Mouse (Mus musculus): ENCODE measurements around the gene Pde4c. TPM values are rescaled to one million over a fixed set of nuclear protein-coding genes. Genes with fewer than 3 reads are reported as not detected.
A peak's percentile ranks its signal among the peaks of the same experiment; 100 is the strongest.

The Pde4c gene
- polyA plus RNA-seq, 1 experiment = 0.10 TPM

- Histone ChIP-seq H3K79me2 (ENCODE audit: control insufficient read depth, insufficient read depth) (no peaks in the 10 kb centered on the region), H3K36me3 (ENCODE audit: control insufficient read depth, insufficient read depth) (no peaks in the 10 kb centered on the region), H3ac (ENCODE audit: control insufficient read depth, insufficient read length) (peak within 1 kb of the TSS; percentile 79), H3K4me2 (ENCODE audit: low read depth) (peak within 1 kb of the TSS; percentile 81), H3K4me3 (peak within 1 kb of the TSS; percentile 41), H3K27me3 (ENCODE audit: control insufficient read depth, insufficient read depth, insufficient read length) (no peaks in the 10 kb centered on the region)
- TF ChIP-seq SRF (IDR thresholded peaks at IDR 0.05; ENCODE audit: control insufficient read depth, insufficient read length, low read depth) (peak; percentile 41), CEBPB (IDR thresholded peaks at IDR 0.05; ENCODE audit: insufficient read depth, poor library complexity, severe bottlenecking) (no peak), POLR2AphosphoS2 (IDR thresholded peaks at IDR 0.05; ENCODE audit: insufficient read length, low read depth) (peak; percentile 56), USF1 (IDR thresholded peaks at IDR 0.05; ENCODE audit: low read depth) (peak; percentile 55), MAX (IDR thresholded peaks at IDR 0.05; ENCODE audit: low read depth) (no peak), REST (IDR thresholded peaks at IDR 0.05; ENCODE audit: insufficient read depth, insufficient read length) (peak; percentile 19), TCF12 (IDR thresholded peaks at IDR 0.05; ENCODE audit: insufficient read depth, poor library complexity, severe bottlenecking) (no peak), POLR2A (IDR thresholded peaks at IDR 0.05; ENCODE audit: insufficient read length, low read depth) (peak; percentile 92), MYOG (IDR thresholded peaks at IDR 0.05; ENCODE audit: control insufficient read depth in 1 of 3, insufficient read depth in 1 of 3, insufficient read length in 2 of 3, low read depth in 2 of 3) (peak in 1 of 3 experiments; percentile 26), MYOD1 (IDR thresholded peaks at IDR 0.05; ENCODE audit: control insufficient read depth in 1 of 3, insufficient read length in 2 of 3, low read depth in 2 of 3) (no peak), TCF3 (IDR thresholded peaks at IDR 0.05; ENCODE audit: insufficient read length, low read depth) (no peak), E2F4 (IDR thresholded peaks at IDR 0.05; ENCODE audit: insufficient read depth) (no peak)
Observed at GRCm38 (mm10) chr8:70760775-70761406, 37.4 kb downstream of the Pde4c start, which contains the start of gene Mpv17l2. Mpv17l2 (minus strand) TSS chr8:70760946.

- Histone ChIP-seq H3K79me2 (ENCODE audit: control insufficient read depth, insufficient read depth) (no peaks in the 10 kb centered on the region), H3K4me2 (ENCODE audit: low read depth) (no peak overlapping the region), H3K4me3 (no peak overlapping the region), H3K36me3 (ENCODE audit: control insufficient read depth, insufficient read depth) (no peaks in the 10 kb centered on the region), H3K27me3 (ENCODE audit: control insufficient read depth, insufficient read depth, insufficient read length) (no peaks in the 10 kb centered on the region), H3ac (ENCODE audit: control insufficient read depth, insufficient read length) (no peak overlapping the region)
- TF ChIP-seq POLR2AphosphoS2 (IDR thresholded peaks at IDR 0.05; ENCODE audit: insufficient read length, low read depth) (peak; percentile 27), MYOG (IDR thresholded peaks at IDR 0.05; ENCODE audit: control insufficient read depth in 1 of 3, insufficient read depth in 1 of 3, insufficient read length in 2 of 3, low read depth in 2 of 3) (no peak)
Observed at GRCm38 (mm10) chr8:70762118-70762517, 38.6 kb downstream of the Pde4c start.

GRCm38 (mm10) chr8:70763354-70763753 lies 39.8 kb downstream of the Pde4c start:
- Histone ChIP-seq H3K27me3 (ENCODE audit: control insufficient read depth, insufficient read depth, insufficient read length) (no peaks in the 10 kb centered on the region), H3K4me2 (ENCODE audit: low read depth) (no peak overlapping the region), H3K79me2 (ENCODE audit: control insufficient read depth, insufficient read depth) (no peaks in the 10 kb centered on the region), H3ac (ENCODE audit: control insufficient read depth, insufficient read length) (no peak overlapping the region), H3K4me3 (no peak overlapping the region), H3K36me3 (ENCODE audit: control insufficient read depth, insufficient read depth) (no peaks in the 10 kb centered on the region)
- no peak for TF ChIP-seq REST (IDR thresholded peaks at IDR 0.05; ENCODE audit: insufficient read depth, insufficient read length)
- no peak for TF ChIP-seq MAX (IDR thresholded peaks at IDR 0.05; ENCODE audit: low read depth)
- no peak for TF ChIP-seq SRF (IDR thresholded peaks at IDR 0.05; ENCODE audit: control insufficient read depth, insufficient read length, low read depth)
- no peak for TF ChIP-seq POLR2A (IDR thresholded peaks at IDR 0.05; ENCODE audit: insufficient read length, low read depth)

GRCm38 (mm10) chr8:70764026-70764425 lies 40.5 kb downstream of the Pde4c start:
- Histone ChIP-seq H3K36me3 (ENCODE audit: control insufficient read depth, insufficient read depth) (peaks cover 3% of the 10 kb centered on the region), H3K4me2 (ENCODE audit: low read depth) (no peak overlapping the region), H3K4me3 (no peak overlapping the region), H3ac (ENCODE audit: control insufficient read depth, insufficient read length) (no peak overlapping the region), H3K79me2 (ENCODE audit: control insufficient read depth, insufficient read depth) (no peaks in the 10 kb centered on the region), H3K27me3 (ENCODE audit: control insufficient read depth, insufficient read depth, insufficient read length) (no peaks in the 10 kb centered on the region)
- TF ChIP-seq CEBPB (IDR thresholded peaks at IDR 0.05; ENCODE audit: insufficient read depth, poor library complexity, severe bottlenecking) (no peak), MYOD1 (IDR thresholded peaks at IDR 0.05; ENCODE audit: control insufficient read depth in 1 of 3, insufficient read length in 2 of 3, low read depth in 2 of 3) (no peak), TCF3 (IDR thresholded peaks at IDR 0.05; ENCODE audit: insufficient read length, low read depth) (no peak)

- TF ChIP-seq MYOD1 (IDR thresholded peaks at IDR 0.05; ENCODE audit: control insufficient read depth in 1 of 3, insufficient read length in 2 of 3, low read depth in 2 of 3) (no peak), CEBPB (IDR thresholded peaks at IDR 0.05; ENCODE audit: insufficient read depth, poor library complexity, severe bottlenecking) (no peak), SRF (IDR thresholded peaks at IDR 0.05; ENCODE audit: control insufficient read depth, insufficient read length, low read depth) (no peak), MYOG (IDR thresholded peaks at IDR 0.05; ENCODE audit: control insufficient read depth in 1 of 3, insufficient read depth in 1 of 3, insufficient read length in 2 of 3, low read depth in 2 of 3) (no peak), POLR2A (IDR thresholded peaks at IDR 0.05; ENCODE audit: insufficient read length, low read depth) (no peak), E2F4 (IDR thresholded peaks at IDR 0.05; ENCODE audit: insufficient read depth) (no peak), POLR2AphosphoS2 (IDR thresholded peaks at IDR 0.05; ENCODE audit: insufficient read length, low read depth) (no peak), MAX (IDR thresholded peaks at IDR 0.05; ENCODE audit: low read depth) (no peak), TCF3 (IDR thresholded peaks at IDR 0.05; ENCODE audit: insufficient read length, low read depth) (no peak), REST (IDR thresholded peaks at IDR 0.05; ENCODE audit: insufficient read depth, insufficient read length) (no peak), TCF12 (IDR thresholded peaks at IDR 0.05; ENCODE audit: insufficient read depth, poor library complexity, severe bottlenecking) (no peak), USF1 (IDR thresholded peaks at IDR 0.05; ENCODE audit: low read depth) (no peak)
- Histone ChIP-seq H3K4me2 (ENCODE audit: low read depth) (no peak overlapping the region), H3K4me3 (no peak overlapping the region)
Observed at GRCm38 (mm10) chr8:70764676-70765075, 41.2 kb downstream of the Pde4c start.

More at GRCm38 (mm10) chr8:70764676-70765075, 41.2 kb downstream of the Pde4c start:
- Histone ChIP-seq H3K27me3 (ENCODE audit: control insufficient read depth, insufficient read depth, insufficient read length) (no peaks in the 10 kb centered on the region), H3K36me3 (ENCODE audit: control insufficient read depth, insufficient read depth) (peaks cover 6% of the 10 kb centered on the region), H3K79me2 (ENCODE audit: control insufficient read depth, insufficient read depth) (no peaks in the 10 kb centered on the region), H3ac (ENCODE audit: control insufficient read depth, insufficient read length) (no peak overlapping the region)

Data from myocyte (in vitro differentiated cells).